Mouse (Mus musculus) kidney, embryonic 15.5 days (tissue): Measurements from ENCODE around the gene Frs2. TPM values are rescaled to one million over a fixed set of nuclear protein-coding genes. Genes with fewer than 3 reads are reported as not detected.
"Not testable (repeated sequence)": the region's sequence is repeated elsewhere in the genome, so short reads cannot be mapped to it uniquely, and the experiment has no call there.

Experiments
- ATAC-seq: fragments of 200-750 bp; cut with Nextera tagmentation; replicated peaks from 2 replicates; pipeline ENCODE4 v1.8.0; 2017; ENCODE audit warnings: moderate TSS enrichment; ENCODE audit not compliant: low FRiP score
- H3K27ac ChIP-seq: fragments of 300-500 bp; sonication (generic); 2 replicates; pipeline ENCODE4 v1.5.1; 2015; ENCODE audit warnings: mild to moderate bottlenecking, inconsistent platforms
- H3K27me3 ChIP-seq: fragments of 300-500 bp; sonication (generic); 2 replicates; pipeline ENCODE4 v1.6.1; 2015; ENCODE audit warnings: inconsistent platforms
- H3K36me3 ChIP-seq: fragments of 300-500 bp; sonication (generic); 2 replicates; pipeline ENCODE4 v1.6.1; 2015; ENCODE audit warnings: inconsistent platforms
- H3K4me1 ChIP-seq: fragments of 300-500 bp; sonication (generic); 2 replicates; pipeline ENCODE4 v1.6.1; 2015; ENCODE audit warnings: inconsistent platforms
- H3K4me2 ChIP-seq: fragments of 300-500 bp; sonication (generic); 2 replicates; pipeline ENCODE4 v1.6.1; 2015; ENCODE audit warnings: moderate library complexity, mild to moderate bottlenecking, inconsistent platforms
- H3K4me3 ChIP-seq: fragments of 300-500 bp; sonication (generic); replicated peaks from 2 replicates; pipeline ENCODE4 v1.5.1; 2015; ENCODE audit warnings: mild to moderate bottlenecking, inconsistent platforms
- H3K9ac ChIP-seq: fragments of 300-500 bp; sonication (generic); 2 replicates; pipeline ENCODE4 v1.6.1; 2015; ENCODE audit warnings: mild to moderate bottlenecking, inconsistent platforms
- H3K9me3 ChIP-seq: fragments of 300-500 bp; sonication (generic); replicated peaks from 2 replicates; pipeline ENCODE4 v1.6.1; 2016; ENCODE audit warnings: inconsistent platforms
- WGBS: fragments of 180-500 bp; shearing (Covaris S2); methylation state at CpG from one replicate; pipeline ENCODE4 v1.1.7; 2015; ENCODE audit warnings: mixed read lengths; 5-methylcytosine and 5-hydroxymethylcytosine counted together
- polyA plus RNA-seq: library from polyadenylated mRNA; unstranded; fragments of >200 nt; fragmentation: Nextera tagmentation; extraction: Ambion mirVana; gene quantifications from 2 replicates; pipeline ENCODE4 v1.2.1, GENCODE M21; 2015

Gene Frs2
- polyA plus RNA-seq, 1 experiment from 2014 or later, result 17.8 TPM

- ATAC-seq, result peak; percentile 95
- Histone ChIP-seq H3K9ac (peak within 1 kb of the TSS; percentile 76), H3K9me3 (no peaks in the 10 kb centered on the region), H3K4me2 (peak within 1 kb of the TSS; percentile 76), H3K4me1 (peaks cover 22% of the 10 kb centered on the region), H3K27ac (peak within 1 kb of the TSS; percentile 86), H3K4me3 (peak within 1 kb of the TSS; percentile 64), H3K36me3 (peaks cover 38% of the 10 kb centered on the region), H3K27me3 (no peaks in the 10 kb centered on the region)
- WGBS, result 1% methylated on average over 65 of the region's 68 CpGs
Measured at GRCm38 (mm10) chr10:117063254-117064021, 84.9 kb downstream of the Frs2 start, which contains the start of gene Cct2. Gene Cct2, minus strand, starts transcription at chr10:117063814.

GRCm38 (mm10) chr10:117062894-117063253 lies 85.5 kb downstream of the Frs2 start:
- 0 out of 2 replicates have a peak, but pooled peaks have one; percentile 2 for ATAC-seq
- peak overlapping the region; percentile 82; the same call in 1 of the 2 replicates for H3K27ac ChIP-seq
- H3K36me3 ChIP-seq, result peaks cover 43% of the 10 kb centered on the region
- H3K4me2 ChIP-seq, result peak overlapping the region; percentile 76
- H3K9me3 ChIP-seq, result no peaks in the 10 kb centered on the region
- H3K4me3 ChIP-seq, result peak overlapping the region; percentile 64
- peaks cover 22% of the 10 kb centered on the region for H3K4me1 ChIP-seq
- H3K27me3 ChIP-seq, result no peaks in the 10 kb centered on the region
- H3K9ac ChIP-seq, result peak overlapping the region; percentile 76
- 3% methylated on average over 15 of the region's 15 CpGs for WGBS

GRCm38 (mm10) chr10:117055668-117056067 lies 92.7 kb downstream of the Frs2 start:
- no peaks in the 10 kb centered on the region for H3K27me3 ChIP-seq
- no peak for ATAC-seq
- H3K9ac ChIP-seq, result no peak overlapping the region
- 91% methylated on average over 4 of the region's 4 CpGs for WGBS
- H3K4me1 ChIP-seq, result peaks cover 13% of the 10 kb centered on the region
- no peak overlapping the region for H3K4me2 ChIP-seq
- no peak overlapping the region for H3K4me3 ChIP-seq
- H3K36me3 ChIP-seq, result peaks cover 99% of the 10 kb centered on the region
- no peak overlapping the region for H3K27ac ChIP-seq
- no peaks in the 10 kb centered on the region for H3K9me3 ChIP-seq

GRCm38 (mm10) chr10:117049961-117050597 lies 98.3 kb downstream of the Frs2 start:
- Histone ChIP-seq H3K36me3 (peaks cover 63% of the 10 kb centered on the region), H3K27me3 (peaks cover 6% of the 10 kb centered on the region; the same call in 1 of the 2 replicates), H3K4me1 (peaks cover 22% of the 10 kb centered on the region), H3K27ac (no peak overlapping the region), H3K9ac (no peak overlapping the region), H3K4me2 (no peak overlapping the region), H3K4me3 (no peak overlapping the region), H3K9me3 (no peaks in the 10 kb centered on the region)
- no peak for ATAC-seq
- 73% methylated on average over 4 of the region's 4 CpGs for WGBS

- Histone ChIP-seq H3K4me2 (no peak overlapping the region), H3K4me1 (peaks cover 22% of the 10 kb centered on the region), H3K4me3 (no peak overlapping the region), H3K9me3 (no peaks in the 10 kb centered on the region), H3K36me3 (peaks cover 55% of the 10 kb centered on the region), H3K27ac (no peak overlapping the region), H3K9ac (no peak overlapping the region), H3K27me3 (peaks cover 7% of the 10 kb centered on the region; the same call in 1 of the 2 replicates)
- no peak for ATAC-seq
- WGBS, result 77% methylated on average over 4 of the region's 4 CpGs
Measured at GRCm38 (mm10) chr10:117049253-117049652, 99.1 kb downstream of the Frs2 start.

- no peak within 1 kb of the TSS for H3K9ac ChIP-seq
- no peak; the same call in 1 of the 2 replicates for ATAC-seq
- 39% methylated on average over 40 of the region's 40 CpGs for WGBS
- peaks cover 27% of the 10 kb centered on the region for H3K4me1 ChIP-seq
- H3K36me3 ChIP-seq, result peaks cover 16% of the 10 kb centered on the region
- H3K9me3 ChIP-seq, result no peaks in the 10 kb centered on the region
- H3K27me3 ChIP-seq, result peaks cover 12% of the 10 kb centered on the region; the same call in 1 of the 2 replicates
- peak within 1 kb of the TSS; percentile 46 for H3K4me2 ChIP-seq
- no peak within 1 kb of the TSS for H3K27ac ChIP-seq
- H3K4me3 ChIP-seq, result peak within 1 kb of the TSS; percentile 15
Measured at GRCm38 (mm10) chr10:117045175-117046056, 102.9 kb downstream of the Frs2 start, which contains the start of gene Lrrc10. Gene Lrrc10, plus strand, starts transcription at chr10:117045341.

- not testable (repeated sequence) for H3K9ac ChIP-seq, H3K27ac ChIP-seq, H3K4me3 ChIP-seq, ATAC-seq, H3K9me3 ChIP-seq, H3K36me3 ChIP-seq
- Histone ChIP-seq H3K4me2 (peak overlapping the region; percentile 33), H3K27me3 (peaks cover 12% of the 10 kb centered on the region; the same call in 1 of the 2 replicates), H3K4me1 (peaks cover 23% of the 10 kb centered on the region)
- WGBS, result 55% methylated on average over 16 of the region's 16 CpGs
Measured at GRCm38 (mm10) chr10:117043497-117044166, 104.7 kb downstream of the Frs2 start.

DNA sequence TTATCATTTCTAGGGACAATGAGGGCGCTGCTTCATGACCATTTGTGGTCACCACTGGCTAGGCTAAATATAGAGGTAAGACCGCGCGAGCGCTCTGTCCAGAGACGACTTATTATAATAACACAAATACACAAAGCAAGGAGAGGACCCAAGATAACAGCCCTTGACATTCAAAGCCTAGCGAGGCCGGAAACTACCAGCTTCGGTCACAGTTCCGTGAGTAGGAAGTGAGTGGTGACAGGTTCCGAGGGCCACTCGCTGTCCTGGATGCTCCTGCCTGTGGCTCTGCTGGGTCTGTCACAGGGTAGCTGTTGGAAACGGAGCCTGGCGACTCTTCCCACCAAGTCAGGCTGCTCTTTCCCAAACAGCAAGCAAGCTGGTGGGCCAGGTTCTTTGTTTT lies 106.0 kb downstream of the Frs2 start:
- H3K36me3 ChIP-seq, result no peaks in the 10 kb centered on the region
- no peaks in the 10 kb centered on the region for H3K9me3 ChIP-seq
- no peak overlapping the region for H3K4me2 ChIP-seq
- H3K4me3 ChIP-seq, result no peak overlapping the region
- no peak overlapping the region for H3K9ac ChIP-seq
- no peak overlapping the region for H3K27ac ChIP-seq
- ATAC-seq, result no peak
- WGBS, result 84% methylated on average over 14 of the region's 14 CpGs
- peaks cover 19% of the 10 kb centered on the region for H3K4me1 ChIP-seq
- peaks cover 12% of the 10 kb centered on the region; the same call in 1 of the 2 replicates for H3K27me3 ChIP-seq

DNA sequence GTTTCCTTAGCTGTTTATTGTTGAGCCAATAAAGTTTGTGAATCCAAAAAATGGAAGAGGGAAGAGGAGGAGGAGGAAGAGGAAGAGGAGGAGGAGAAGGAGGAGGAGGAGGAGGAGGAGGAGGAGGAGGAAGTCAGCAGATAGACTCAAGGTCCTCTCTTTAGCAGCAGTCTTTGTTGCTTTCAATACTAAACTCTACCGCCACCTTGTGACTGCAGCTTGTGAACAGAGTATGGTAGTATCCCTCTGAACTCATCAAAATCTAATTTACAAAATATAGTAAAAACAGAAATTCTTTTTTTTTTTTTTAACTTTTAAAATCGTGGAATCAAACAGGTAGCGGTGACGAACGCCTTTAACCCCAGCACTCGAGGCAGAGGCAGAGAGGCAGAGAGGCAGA lies 108.0 kb downstream of the Frs2 start:
- Histone ChIP-seq H3K27ac (no peak overlapping the region), H3K4me1 (peaks cover 8% of the 10 kb centered on the region; the same call in 1 of the 2 replicates), H3K36me3 (no peaks in the 10 kb centered on the region), H3K27me3 (peaks cover 7% of the 10 kb centered on the region; the same call in 1 of the 2 replicates), H3K4me2 (no peak overlapping the region), H3K9ac (no peak overlapping the region), H3K9me3 (no peaks in the 10 kb centered on the region), H3K4me3 (no peak overlapping the region)
- WGBS, result 75% methylated on average over 6 of the region's 6 CpGs
- no peak; the same call in 1 of the 2 replicates for ATAC-seq

DNA sequence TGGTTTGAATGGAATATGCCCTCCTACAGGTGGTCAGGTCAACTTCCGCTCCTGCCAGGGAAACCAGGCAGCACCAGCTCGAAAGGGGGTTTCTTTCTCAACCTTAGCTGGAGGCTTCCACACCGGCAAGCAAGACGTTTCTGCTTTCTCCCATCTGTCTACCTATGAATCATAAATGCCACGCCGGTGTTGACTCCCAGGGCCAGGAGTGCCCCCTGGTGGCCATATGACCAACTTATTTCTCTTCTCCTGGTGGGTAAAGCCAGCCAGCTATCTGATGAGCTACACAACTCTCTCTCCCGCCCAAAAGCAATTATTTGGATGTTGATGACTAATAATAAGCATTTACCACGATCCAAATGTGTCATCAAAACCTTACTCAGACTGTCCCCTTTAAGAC lies 114.5 kb downstream of the Frs2 start:
- Histone ChIP-seq H3K27me3 (peaks cover 8% of the 10 kb centered on the region; the same call in 1 of the 2 replicates), H3K27ac (no peak overlapping the region), H3K9me3 (no peaks in the 10 kb centered on the region), H3K4me1 (no peaks in the 10 kb centered on the region), H3K4me2 (no peak overlapping the region; the same call in 1 of the 2 replicates), H3K4me3 (no peak overlapping the region), H3K9ac (no peak overlapping the region), H3K36me3 (no peaks in the 10 kb centered on the region)
- WGBS, result 24% methylated on average over 8 of the region's 8 CpGs
- ATAC-seq, result 0 out of 2 replicates have a peak, but pooled peaks have one; percentile 56

- no peak for ATAC-seq
- Histone ChIP-seq H3K4me2 (no peak overlapping the region), H3K4me1 (no peaks in the 10 kb centered on the region), H3K9ac (no peak overlapping the region), H3K27me3 (peaks cover 25% of the 10 kb centered on the region), H3K27ac (no peak overlapping the region), H3K36me3 (no peaks in the 10 kb centered on the region), H3K9me3 (no peaks in the 10 kb centered on the region), H3K4me3 (no peak overlapping the region)
- WGBS, result 97% methylated on average over 3 of the region's 3 CpGs
Measured at GRCm38 (mm10) chr10:117031160-117031559, 117.2 kb downstream of the Frs2 start.
